Mouse (Mus musculus) urinary bladder, adult 18-20 months (tissue): Measurements from ENCODE around the gene Heatr5b.

Experiments used
- DNase-seq, 2 experiments: peaks; one replicate each; pipeline ENCODE4 v3.0.0; 2022; ENCODE audit warnings: low spot score in 2 of 2, mixed read lengths in 2 of 2

Gene Heatr5b

GRCm38 (mm10) chr17:78768937-78769336 is 66.2 kb downstream of the Heatr5b start:
- no peak for DNase-seq

GRCm38 (mm10) chr17:78767546-78767945 is 67.6 kb downstream of the Heatr5b start:
- no peak for DNase-seq

- DNase-seq = no peak
Measured at GRCm38 (mm10) chr17:78766084-78766483, 69.1 kb downstream of the Heatr5b start.

GRCm38 (mm10) chr17:78763272-78763671 is 71.9 kb downstream of the Heatr5b start:
- no peak for DNase-seq

- DNase-seq = no peak
Measured at GRCm38 (mm10) chr17:78752938-78753655, 82.1 kb downstream of the Heatr5b start.

- no peak for DNase-seq
Measured at GRCm38 (mm10) chr17:78752064-78752463, 83.1 kb downstream of the Heatr5b start.

- DNase-seq = no peak
Measured at GRCm38 (mm10) chr17:78748440-78748839, 86.7 kb downstream of the Heatr5b start.

- no peak for DNase-seq
Measured at GRCm38 (mm10) chr17:78738416-78738815, 96.7 kb downstream of the Heatr5b start.

- no peak for DNase-seq
Measured at GRCm38 (mm10) chr17:78737771-78738170, 97.4 kb downstream of the Heatr5b start.

GRCm38 (mm10) chr17:78737096-78737495 is 98.1 kb downstream of the Heatr5b start, which contains the start of gene Strn:
Gene Strn (minus strand): TSS chr17:78737196.
- DNase-seq = no peak

GRCm38 (mm10) chr17:78736473-78736988 is 98.6 kb downstream of the Heatr5b start:
- peak; percentile 99 to 100 for DNase-seq

GRCm38 (mm10) chr17:78735731-78736472 is 99.3 kb downstream of the Heatr5b start:
- no peak for DNase-seq

GRCm38 (mm10) chr17:78734806-78735205 is 100.4 kb downstream of the Heatr5b start:
- DNase-seq = no peak

GRCm38 (mm10) chr17:78732056-78732455 is 103.1 kb downstream of the Heatr5b start:
- no peak for DNase-seq

- DNase-seq = no peak
Measured at GRCm38 (mm10) chr17:78726746-78727449, 108.3 kb downstream of the Heatr5b start.

GRCm38 (mm10) chr17:78724461-78725055 is 110.6 kb downstream of the Heatr5b start:
- DNase-seq = no peak

- DNase-seq = no peak
Measured at GRCm38 (mm10) chr17:78721690-78722089, 113.5 kb downstream of the Heatr5b start.

- DNase-seq = no peak
Measured at GRCm38 (mm10) chr17:78719086-78719485, 116.1 kb downstream of the Heatr5b start.

GRCm38 (mm10) chr17:78710258-78710657 is 124.9 kb downstream of the Heatr5b start:
- DNase-seq = no peak

- DNase-seq = no peak
Measured at GRCm38 (mm10) chr17:78708422-78708821, 126.7 kb downstream of the Heatr5b start.

GRCm38 (mm10) chr17:78702988-78703387 is 132.2 kb downstream of the Heatr5b start:
- no peak for DNase-seq
